Mouse (Mus musculus): Measurements from ENCODE around the gene Olfr201. TPM values are rescaled to one million over a fixed set of nuclear protein-coding genes. Genes with fewer than 3 reads are reported as not detected.
"Not testable (repeated sequence)": the region's sequence is repeated elsewhere in the genome, so short reads cannot be mapped to it uniquely, and the experiment has no call there.

The Olfr201 gene
- polyA plus RNA-seq (2016; fragmentation: Nextera tagmentation; extraction: Ambion mirVana), result not detected in 2 replicates

GRCm38 (mm10) chr16:59272532-59272931 lies at the start of gene Olfr201:
Gene Olfr201 (minus strand): TSS chr16:59272632.
- ATAC-seq (ENCODE audit: insufficient number of reproducible peaks, low FRiP score); H3K4me2 ChIP-seq; H3K4me1 ChIP-seq (replicated peaks); H3K4me3 ChIP-seq; H3K27ac ChIP-seq (ENCODE audit: poor library complexity, severe bottlenecking); H3K9me3 ChIP-seq (replicated peaks); H3K27me3 ChIP-seq (replicated peaks); H3K9ac ChIP-seq; H3K36me3 ChIP-seq: not testable (repeated sequence)
- WGBS, result 80% methylated on average over 4 of the region's 4 CpGs

GRCm38 (mm10) chr16:59318148-59318547 lies 45.7 kb upstream of the Olfr201 start, which contains the start of gene Olfr204:
Gene Olfr204 (minus strand): TSS chr16:59318248.
- Histone ChIP-seq H3K4me2 (no peak within 1 kb of the TSS), H3K4me1 (replicated peaks) (no peaks in the 10 kb centered on the region), H3K9ac (no peak within 1 kb of the TSS), H3K9me3 (replicated peaks) (no peaks in the 10 kb centered on the region), H3K4me3 (no peak within 1 kb of the TSS), H3K27me3 (replicated peaks) (no peaks in the 10 kb centered on the region), H3K36me3 (no peaks in the 10 kb centered on the region), H3K27ac (ENCODE audit: poor library complexity, severe bottlenecking) (no peak within 1 kb of the TSS)
- no peak for ATAC-seq (ENCODE audit: insufficient number of reproducible peaks, low FRiP score)

GRCm38 (mm10) chr16:59298581-59298980 lies 26.1 kb upstream of the Olfr201 start, which contains the start of gene Olfr203:
Gene Olfr203 (plus strand): TSS chr16:59298881.
- WGBS, result 76% methylated on average over 2 of the region's 2 CpGs
- Histone ChIP-seq H3K4me1 (replicated peaks) (no peaks in the 10 kb centered on the region), H3K27me3 (replicated peaks) (no peaks in the 10 kb centered on the region), H3K9me3 (replicated peaks) (no peaks in the 10 kb centered on the region), H3K4me2 (no peak within 1 kb of the TSS), H3K4me3 (no peak within 1 kb of the TSS), H3K27ac (ENCODE audit: poor library complexity, severe bottlenecking) (no peak within 1 kb of the TSS), H3K9ac (no peak within 1 kb of the TSS), H3K36me3 (no peaks in the 10 kb centered on the region)
- no peak for ATAC-seq (ENCODE audit: insufficient number of reproducible peaks, low FRiP score)

- H3K4me1 ChIP-seq (replicated peaks); H3K9ac ChIP-seq; H3K27ac ChIP-seq (ENCODE audit: poor library complexity, severe bottlenecking); H3K9me3 ChIP-seq (replicated peaks); H3K27me3 ChIP-seq (replicated peaks); H3K4me3 ChIP-seq; H3K4me2 ChIP-seq; ATAC-seq (ENCODE audit: insufficient number of reproducible peaks, low FRiP score); H3K36me3 ChIP-seq: not testable (repeated sequence)
- 77% methylated on average over 9 of the region's 9 CpGs for WGBS
These were observed 15.1 kb upstream of the Olfr201 start for GRCm38 (mm10) chr16:59287576-59287975.

GRCm38 (mm10) chr16:59286693-59287092 lies 14.3 kb upstream of the Olfr201 start, which contains the start of gene Olfr202:
Gene Olfr202 (minus strand): TSS chr16:59286793.
- ATAC-seq (ENCODE audit: insufficient number of reproducible peaks, low FRiP score), result no peak
- Histone ChIP-seq H3K4me1 (replicated peaks) (no peaks in the 10 kb centered on the region), H3K27ac (ENCODE audit: poor library complexity, severe bottlenecking) (no peak within 1 kb of the TSS), H3K9me3 (replicated peaks) (no peaks in the 10 kb centered on the region), H3K4me3 (no peak within 1 kb of the TSS), H3K4me2 (no peak within 1 kb of the TSS), H3K9ac (no peak within 1 kb of the TSS), H3K36me3 (no peaks in the 10 kb centered on the region), H3K27me3 (replicated peaks) (no peaks in the 10 kb centered on the region)
- WGBS, result 81% methylated on average over 1 of the region's 1 CpGs

- Histone ChIP-seq H3K27ac (ENCODE audit: poor library complexity, severe bottlenecking) (no peak overlapping the region), H3K4me3 (no peak overlapping the region), H3K4me2 (no peak overlapping the region), H3K9me3 (replicated peaks) (no peaks in the 10 kb centered on the region), H3K4me1 (replicated peaks) (no peaks in the 10 kb centered on the region), H3K9ac (no peak overlapping the region), H3K27me3 (replicated peaks) (no peaks in the 10 kb centered on the region), H3K36me3 (no peaks in the 10 kb centered on the region)
- 71% methylated on average over 1 of the region's 1 CpGs for WGBS
- no peak for ATAC-seq (ENCODE audit: insufficient number of reproducible peaks, low FRiP score)
These were observed 11.0 kb upstream of the Olfr201 start for GRCm38 (mm10) chr16:59283476-59283875.

GRCm38 (mm10) chr16:59280542-59280941 lies 8.1 kb upstream of the Olfr201 start:
- Histone ChIP-seq H3K27me3 (replicated peaks) (no peaks in the 10 kb centered on the region), H3K36me3 (no peaks in the 10 kb centered on the region), H3K4me3 (no peak overlapping the region), H3K27ac (ENCODE audit: poor library complexity, severe bottlenecking) (no peak overlapping the region), H3K4me1 (replicated peaks) (no peaks in the 10 kb centered on the region), H3K4me2 (no peak overlapping the region), H3K9ac (no peak overlapping the region), H3K9me3 (replicated peaks) (no peaks in the 10 kb centered on the region)
- ATAC-seq (ENCODE audit: insufficient number of reproducible peaks, low FRiP score), result no peak
- WGBS, result 42% methylated on average over 3 of the region's 3 CpGs

- not testable (repeated sequence) for H3K4me3 ChIP-seq; H3K27ac ChIP-seq (ENCODE audit: poor library complexity, severe bottlenecking); H3K9me3 ChIP-seq (replicated peaks); H3K36me3 ChIP-seq; H3K4me1 ChIP-seq (replicated peaks); H3K9ac ChIP-seq; H3K27me3 ChIP-seq (replicated peaks); ATAC-seq (ENCODE audit: insufficient number of reproducible peaks, low FRiP score); H3K4me2 ChIP-seq
- WGBS, result 67% methylated on average over 4 of the region's 4 CpGs
These were observed 3.3 kb downstream of the Olfr201 start for GRCm38 (mm10) chr16:59269097-59269496.

- Histone ChIP-seq H3K9ac (no peak overlapping the region), H3K4me3 (no peak overlapping the region), H3K27ac (ENCODE audit: poor library complexity, severe bottlenecking) (no peak overlapping the region), H3K4me1 (replicated peaks) (no peaks in the 10 kb centered on the region), H3K36me3 (no peaks in the 10 kb centered on the region), H3K27me3 (replicated peaks) (no peaks in the 10 kb centered on the region), H3K4me2 (no peak overlapping the region), H3K9me3 (replicated peaks) (peaks cover 8% of the 10 kb centered on the region)
- 78% methylated on average over 17 of the region's 17 CpGs for WGBS
- ATAC-seq (ENCODE audit: insufficient number of reproducible peaks, low FRiP score), result no peak
These were observed 22.7 kb downstream of the Olfr201 start for GRCm38 (mm10) chr16:59249684-59250083.

- WGBS, result 68% methylated on average over 1 of the region's 1 CpGs
- H3K9ac ChIP-seq, result not testable (repeated sequence)
These were observed 52.8 kb downstream of the Olfr201 start, which contains the start of gene Olfr199 for GRCm38 (mm10) chr16:59219667-59220066. Gene Olfr199 (minus strand): TSS chr16:59219767.

GRCm38 (mm10) chr16:59217861-59218260 lies 54.6 kb downstream of the Olfr201 start:
- H3K36me3 ChIP-seq; H3K9me3 ChIP-seq (replicated peaks); ATAC-seq (ENCODE audit: insufficient number of reproducible peaks, low FRiP score); H3K9ac ChIP-seq; H3K27ac ChIP-seq (ENCODE audit: poor library complexity, severe bottlenecking); H3K4me1 ChIP-seq (replicated peaks); H3K4me3 ChIP-seq; H3K4me2 ChIP-seq; H3K27me3 ChIP-seq (replicated peaks): not testable (repeated sequence)
- 79% methylated on average over 3 of the region's 3 CpGs for WGBS

More at GRCm38 (mm10) chr16:59219667-59220066, 52.8 kb downstream of the Olfr201 start, which contains the start of gene Olfr199:
- H3K4me1 ChIP-seq (replicated peaks); H3K36me3 ChIP-seq; H3K9me3 ChIP-seq (replicated peaks); ATAC-seq (ENCODE audit: insufficient number of reproducible peaks, low FRiP score); H3K4me3 ChIP-seq; H3K27ac ChIP-seq (ENCODE audit: poor library complexity, severe bottlenecking); H3K4me2 ChIP-seq; H3K27me3 ChIP-seq (replicated peaks): not testable (repeated sequence)

All from heart, embryonic 12.5 days (tissue).